Mouse (Mus musculus): Measurements from ENCODE around the gene Slc12a1. TPM values are rescaled to one million over a fixed set of nuclear protein-coding genes. Genes with fewer than 3 reads are reported as not detected.

Gene Slc12a1
- polyA plus RNA-seq, 1 experiment = 0.01 TPM

DNA sequence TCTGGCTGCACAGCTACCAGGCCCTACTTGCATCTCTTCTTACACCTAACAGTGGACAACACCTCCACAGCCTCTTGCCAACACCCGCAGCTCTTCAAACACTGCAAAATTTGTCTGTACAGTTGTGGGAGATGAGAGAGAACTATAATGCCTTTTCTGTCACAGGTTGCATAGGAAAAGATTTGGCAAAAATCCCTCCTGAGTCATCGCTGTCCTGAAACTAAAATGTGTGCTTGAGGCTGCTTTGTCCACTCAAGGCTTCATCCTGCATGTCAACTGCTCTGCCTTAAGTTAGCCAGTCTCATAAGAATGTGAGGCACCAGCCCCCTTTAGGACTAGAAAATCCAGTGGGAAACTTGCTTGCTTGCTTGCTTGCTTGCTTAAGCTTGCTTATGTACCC, 81.7 kb downstream of the Slc12a1 start:
- H3K4me3 ChIP-seq (ENCODE audit: control insufficient read depth, insufficient read depth, low read length) = no peak overlapping the region
- H3K27ac ChIP-seq (ENCODE audit: control insufficient read depth, insufficient read depth, low read length) = no peak overlapping the region
- no peak for DNase-seq
- 96% methylated on average over 2 of the region's 2 CpGs for WGBS
- no peaks in the 10 kb centered on the region for H3K27me3 ChIP-seq (ENCODE audit: control insufficient read depth, insufficient read depth, low read length)
- TF ChIP-seq POLR2A (IDR thresholded peaks at IDR 0.05; ENCODE audit: control insufficient read depth, extremely low read depth, insufficient read depth, low read length, poor library complexity) (no peak), CTCF (IDR thresholded peaks at IDR 0.05; ENCODE audit: borderline replicate concordance, control insufficient read depth, extremely low read depth, insufficient read depth, low read length, poor library complexity) (no peak)
- no peaks in the 10 kb centered on the region for H3K4me1 ChIP-seq (replicated peaks; ENCODE audit: control insufficient read depth, insufficient read depth, low read length)
- H3K36me3 ChIP-seq (ENCODE audit: control insufficient read depth, insufficient read depth, low read length) = no peaks in the 10 kb centered on the region

DNA sequence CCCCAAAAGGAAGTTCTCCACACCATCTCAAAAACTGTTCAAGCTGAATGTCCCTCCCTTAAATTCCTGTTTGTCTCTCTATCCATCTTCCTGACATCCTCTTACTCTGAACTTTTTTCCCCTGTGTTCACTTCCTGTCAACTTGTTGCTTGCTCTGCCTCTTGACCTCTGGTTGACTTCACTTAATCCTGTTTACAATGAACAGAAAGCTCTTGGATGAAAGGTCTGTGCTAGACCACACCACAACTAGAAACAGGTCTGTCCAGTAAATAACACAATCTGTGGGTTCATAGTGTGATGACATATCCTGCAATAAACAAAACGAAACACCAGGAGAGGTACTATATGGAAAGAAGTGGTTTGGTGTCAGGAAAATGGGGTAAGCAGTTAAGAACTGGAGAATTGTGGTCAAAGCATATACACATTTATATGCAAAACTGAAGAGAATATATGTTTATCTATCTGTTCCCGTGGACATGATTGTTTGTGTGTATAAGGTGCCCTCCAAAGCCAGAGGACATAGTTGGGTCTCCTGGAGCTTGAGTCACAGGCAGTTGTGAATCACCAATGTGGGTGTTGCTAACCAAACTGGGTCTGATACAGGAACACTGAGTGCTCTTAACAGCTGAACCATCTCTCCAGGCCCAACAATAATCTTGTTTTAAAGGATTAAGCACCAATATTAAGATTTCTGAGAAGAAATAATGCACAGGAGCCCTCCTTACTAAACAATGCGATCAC, 93.4 kb downstream of the Slc12a1 start:
- H3K36me3 ChIP-seq (ENCODE audit: control insufficient read depth, insufficient read depth, low read length) = no peaks in the 10 kb centered on the region
- peaks cover 3% of the 10 kb centered on the region; the same call in 1 of the 2 replicates for H3K4me1 ChIP-seq (replicated peaks; ENCODE audit: control insufficient read depth, insufficient read depth, low read length)
- 98% methylated on average over 3 of the region's 3 CpGs for WGBS
- TF ChIP-seq POLR2A (IDR thresholded peaks at IDR 0.05; ENCODE audit: control insufficient read depth, extremely low read depth, insufficient read depth, low read length, poor library complexity) (no peak), CTCF (IDR thresholded peaks at IDR 0.05; ENCODE audit: borderline replicate concordance, control insufficient read depth, extremely low read depth, insufficient read depth, low read length, poor library complexity) (no peak)
- H3K4me3 ChIP-seq (ENCODE audit: control insufficient read depth, insufficient read depth, low read length) = no peak overlapping the region
- no peak for DNase-seq
- H3K27me3 ChIP-seq (ENCODE audit: control insufficient read depth, insufficient read depth, low read length) = no peaks in the 10 kb centered on the region
- H3K27ac ChIP-seq (ENCODE audit: control insufficient read depth, insufficient read depth, low read length) = no peak overlapping the region

DNA sequence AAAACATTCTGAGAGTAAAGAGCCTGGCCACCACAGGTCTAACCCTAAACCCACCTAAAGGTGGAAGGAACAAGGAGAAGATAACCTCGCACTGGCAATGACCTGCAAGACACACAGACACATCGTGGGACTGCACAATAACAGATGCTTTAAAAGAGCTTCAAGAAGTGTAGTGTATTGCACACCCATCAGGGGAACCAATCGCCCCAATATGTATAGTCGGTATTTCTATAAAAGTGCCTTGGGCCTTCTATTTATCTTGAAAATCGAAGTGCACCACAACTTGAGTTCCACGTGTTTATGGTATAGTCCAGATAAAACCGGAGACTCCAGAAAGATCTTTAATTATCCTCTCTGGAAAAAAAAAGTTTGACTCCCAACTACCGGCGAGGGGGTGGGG, 94.4 kb downstream of the Slc12a1 start:
- DNase-seq = no peak
- Histone ChIP-seq H3K36me3 (ENCODE audit: control insufficient read depth, insufficient read depth, low read length) (no peaks in the 10 kb centered on the region), H3K4me1 (replicated peaks; ENCODE audit: control insufficient read depth, insufficient read depth, low read length) (peaks cover 3% of the 10 kb centered on the region; the same call in 1 of the 2 replicates), H3K27ac (ENCODE audit: control insufficient read depth, insufficient read depth, low read length) (no peak overlapping the region; the same call in 1 of the 2 replicates), H3K27me3 (ENCODE audit: control insufficient read depth, insufficient read depth, low read length) (no peaks in the 10 kb centered on the region), H3K4me3 (ENCODE audit: control insufficient read depth, insufficient read depth, low read length) (no peak overlapping the region)
- WGBS = 12% methylated on average over 9 of the region's 9 CpGs
- no peak for TF ChIP-seq CTCF (IDR thresholded peaks at IDR 0.05; ENCODE audit: borderline replicate concordance, control insufficient read depth, extremely low read depth, insufficient read depth, low read length, poor library complexity)

DNA sequence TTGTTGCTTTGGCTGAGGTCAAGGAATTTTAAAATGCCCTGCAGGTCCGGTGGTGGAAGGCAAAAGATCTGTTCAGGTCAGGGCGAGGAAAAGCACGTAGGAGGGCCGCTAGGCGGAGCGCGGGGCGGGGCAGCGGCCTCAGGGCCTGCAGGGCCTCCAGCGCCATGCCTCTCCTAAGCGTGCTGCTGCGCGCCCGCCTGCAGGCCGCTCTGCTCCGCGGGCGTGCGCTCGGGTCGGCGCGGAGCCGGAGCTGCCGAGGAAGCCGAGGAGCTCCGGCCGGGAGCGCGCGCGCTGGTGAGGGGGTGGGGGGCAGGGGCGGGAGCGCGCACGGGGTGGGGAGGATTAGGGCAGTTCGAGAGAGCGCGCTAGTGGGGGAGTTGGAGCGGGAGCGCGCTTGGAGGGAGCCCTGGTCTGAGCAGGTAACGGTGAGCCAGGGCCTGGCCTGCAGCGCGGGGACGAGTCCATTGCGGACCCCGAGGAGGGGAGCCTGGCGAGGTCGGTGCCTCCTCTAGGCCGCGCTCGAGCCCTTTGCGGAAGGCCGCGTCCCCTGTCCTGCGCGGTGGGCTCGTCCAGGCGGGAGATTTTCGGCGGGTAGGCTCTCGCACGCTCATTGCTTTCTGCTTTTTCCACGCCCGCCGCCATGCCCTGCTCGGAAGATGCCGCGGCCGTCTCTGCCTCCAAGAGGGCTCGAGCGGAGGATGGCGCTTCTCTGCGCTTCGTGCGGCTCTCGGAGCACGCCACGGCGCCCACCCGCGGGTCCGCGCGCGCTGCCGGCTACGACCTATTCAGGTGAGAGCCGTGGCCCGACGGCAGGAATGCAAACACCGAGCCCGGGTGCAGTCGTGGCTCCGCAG, 95.0 kb downstream of the Slc12a1 start, which contains the start of gene Dut:
Dut (plus strand) TSS at position 83 of the 854 bp plus-strand sequence.
- Histone ChIP-seq H3K27me3 (ENCODE audit: control insufficient read depth, insufficient read depth, low read length) (no peaks in the 10 kb centered on the region), H3K4me1 (replicated peaks; ENCODE audit: control insufficient read depth, insufficient read depth, low read length) (peaks cover 3% of the 10 kb centered on the region; the same call in 1 of the 2 replicates), H3K27ac (ENCODE audit: control insufficient read depth, insufficient read depth, low read length) (peak within 1 kb of the TSS; percentile 52), H3K36me3 (ENCODE audit: control insufficient read depth, insufficient read depth, low read length) (no peaks in the 10 kb centered on the region), H3K4me3 (ENCODE audit: control insufficient read depth, insufficient read depth, low read length) (peak within 1 kb of the TSS; percentile 82)
- TF ChIP-seq CTCF (IDR thresholded peaks at IDR 0.05; ENCODE audit: borderline replicate concordance, control insufficient read depth, extremely low read depth, insufficient read depth, low read length, poor library complexity) (no peak), POLR2A (IDR thresholded peaks at IDR 0.05; ENCODE audit: control insufficient read depth, extremely low read depth, insufficient read depth, low read length, poor library complexity) (peak; percentile 22; the same call in 1 of the 2 replicates)
- peak; percentile 98 for DNase-seq
- WGBS = under 1% methylated on average over 95 of the region's 96 CpGs

DNA sequence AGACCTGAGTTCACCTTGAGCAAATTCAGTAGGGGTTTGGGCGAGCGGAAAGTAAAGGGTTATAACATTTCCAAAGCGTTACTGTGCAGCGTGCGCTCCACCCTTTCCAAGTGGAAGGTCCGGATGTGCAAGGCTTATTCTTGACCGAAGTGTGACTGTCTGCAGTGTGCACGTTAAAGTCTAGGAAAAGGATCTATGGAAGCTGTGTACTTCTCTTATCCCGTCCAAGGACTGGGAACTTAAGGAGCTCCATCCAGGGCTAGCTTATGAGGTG, 95.6 kb downstream of the Slc12a1 start:
- Histone ChIP-seq H3K27ac (ENCODE audit: control insufficient read depth, insufficient read depth, low read length) (peak overlapping the region; percentile 52), H3K4me1 (replicated peaks; ENCODE audit: control insufficient read depth, insufficient read depth, low read length) (peaks cover 3% of the 10 kb centered on the region; the same call in 1 of the 2 replicates), H3K27me3 (ENCODE audit: control insufficient read depth, insufficient read depth, low read length) (no peaks in the 10 kb centered on the region), H3K4me3 (ENCODE audit: control insufficient read depth, insufficient read depth, low read length) (peak overlapping the region; percentile 82), H3K36me3 (ENCODE audit: control insufficient read depth, insufficient read depth, low read length) (0 out of 2 replicates have a peak, but pooled peaks cover 3% of the 10 kb centered on the region)
- under 1% methylated on average over 9 of the region's 9 CpGs for whole genome bisulfite sequencing
- TF ChIP-seq POLR2A (IDR thresholded peaks at IDR 0.05; ENCODE audit: control insufficient read depth, extremely low read depth, insufficient read depth, low read length, poor library complexity) (no peak), CTCF (IDR thresholded peaks at IDR 0.05; ENCODE audit: borderline replicate concordance, control insufficient read depth, extremely low read depth, insufficient read depth, low read length, poor library complexity) (no peak)
- DNase-seq = no peak

DNA sequence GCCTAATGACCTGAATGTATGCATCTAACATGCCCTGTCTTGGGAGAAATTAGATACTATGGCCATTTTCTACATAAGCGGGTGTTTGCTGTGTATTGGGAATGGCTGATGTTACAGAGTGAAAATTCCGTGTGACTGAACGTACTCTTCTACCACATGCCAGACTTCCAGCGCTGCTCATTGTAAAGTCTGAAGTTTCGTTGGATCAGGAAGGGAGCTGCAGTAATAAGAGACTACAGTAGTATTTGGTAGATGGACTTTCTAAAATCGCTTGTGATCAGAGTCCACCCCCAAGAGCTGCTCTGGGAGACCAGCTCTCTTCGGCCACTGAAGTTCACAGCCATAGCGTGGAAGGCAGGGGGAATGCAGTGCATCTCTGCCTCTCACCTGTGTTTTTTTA, 96.0 kb downstream of the Slc12a1 start:
- WGBS = 2% methylated on average over 8 of the region's 8 CpGs

More for the DNA sequence above, 96.0 kb downstream of the Slc12a1 start:
- no peak overlapping the region for H3K27ac ChIP-seq (ENCODE audit: control insufficient read depth, insufficient read depth, low read length)
- peak overlapping the region; percentile 41 for H3K4me3 ChIP-seq (ENCODE audit: control insufficient read depth, insufficient read depth, low read length)
- peaks cover 3% of the 10 kb centered on the region; the same call in 1 of the 2 replicates for H3K4me1 ChIP-seq (replicated peaks; ENCODE audit: control insufficient read depth, insufficient read depth, low read length)
- TF ChIP-seq POLR2A (IDR thresholded peaks at IDR 0.05; ENCODE audit: control insufficient read depth, extremely low read depth, insufficient read depth, low read length, poor library complexity) = no peak
- no peak for TF ChIP-seq CTCF (IDR thresholded peaks at IDR 0.05; ENCODE audit: borderline replicate concordance, control insufficient read depth, extremely low read depth, insufficient read depth, low read length, poor library complexity)
- no peak for DNase-seq
- H3K27me3 ChIP-seq (ENCODE audit: control insufficient read depth, insufficient read depth, low read length) = no peaks in the 10 kb centered on the region
- peaks cover 6% of the 10 kb centered on the region for H3K36me3 ChIP-seq (ENCODE audit: control insufficient read depth, insufficient read depth, low read length)

All from thymus, adult 2 months (tissue).